Mouse (Mus musculus): ENCODE data around the gene Fam184a. TPM values are rescaled to one million over a fixed set of nuclear protein-coding genes. Genes with fewer than 3 reads are reported as not detected.

Gene Fam184a
- 10 to 100 TPM; 24.4 to 34.4 (median 26.4) TPM for total RNA-seq (2022)

DNA sequence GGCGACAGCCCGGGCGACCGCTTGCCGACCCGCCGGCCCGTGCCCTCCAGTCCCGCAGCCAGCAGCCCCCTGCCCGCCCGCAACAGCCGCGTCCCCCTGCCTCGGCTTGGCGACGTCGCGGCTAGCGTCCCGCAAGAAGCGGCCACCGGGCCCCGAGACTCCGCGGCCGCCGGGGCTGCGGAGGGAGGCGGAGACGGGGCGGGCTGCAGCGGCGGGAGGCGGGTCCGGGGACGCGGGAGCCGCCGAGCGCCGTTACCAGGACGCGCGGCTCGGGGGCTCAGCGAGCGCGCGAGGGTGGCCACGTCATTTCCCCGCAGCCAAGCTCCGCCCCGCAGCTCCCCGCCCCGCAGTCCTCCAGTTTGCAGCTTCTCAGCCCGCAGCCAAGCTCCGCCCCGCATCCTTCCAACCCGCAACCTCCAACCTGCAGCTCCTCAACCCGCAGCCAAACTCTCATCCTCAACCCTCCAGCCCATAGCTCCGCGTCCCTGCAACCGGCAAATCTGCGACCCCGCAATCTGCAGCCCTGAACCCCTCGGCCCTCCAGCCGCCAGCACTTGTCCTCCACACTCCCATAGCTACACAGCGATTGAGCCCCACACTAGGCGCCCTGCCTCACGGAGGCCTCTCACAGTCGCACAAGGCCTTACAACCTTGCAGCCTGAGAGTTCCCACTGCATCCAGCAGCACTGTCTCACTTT, at the start of gene Fam184a:
TSS of gene Fam184a (minus strand) at position 169 of the 698 bp plus-strand sequence.
- peak; percentile 81 to 87 for DNase-seq (ENCODE audit: low spot score in 2 of 2)

DNA sequence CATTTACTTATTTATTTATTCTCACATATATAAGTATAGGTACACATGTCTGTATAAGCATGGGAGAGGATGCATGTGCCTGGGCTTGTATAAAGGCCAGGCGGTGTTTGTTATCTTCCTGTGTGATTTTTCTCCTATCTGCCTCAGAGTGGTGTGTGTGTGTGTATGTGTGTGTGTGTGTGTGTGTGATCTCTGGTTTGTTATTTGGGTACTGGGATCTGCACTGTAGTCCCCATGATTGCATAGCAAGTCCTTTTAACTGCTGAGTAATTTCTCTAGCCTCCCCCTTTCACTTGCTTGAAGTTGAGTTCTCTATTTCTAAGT, 45.3 kb upstream of the Fam184a start:
- no peak for DNase-seq (ENCODE audit: low spot score in 2 of 2)

- DNase-seq (ENCODE audit: low spot score in 2 of 2), result peak in 1 of 2 experiments; percentile 24
Observed at GRCm38 (mm10) chr10:53795567-53796257, 44.8 kb upstream of the Fam184a start.

GRCm38 (mm10) chr10:53791281-53791680, 40.4 kb upstream of the Fam184a start:
- no peak for DNase-seq (ENCODE audit: low spot score in 2 of 2)

- no peak for DNase-seq (ENCODE audit: low spot score in 2 of 2)
Observed at GRCm38 (mm10) chr10:53776591-53776990, 25.7 kb upstream of the Fam184a start.

DNA sequence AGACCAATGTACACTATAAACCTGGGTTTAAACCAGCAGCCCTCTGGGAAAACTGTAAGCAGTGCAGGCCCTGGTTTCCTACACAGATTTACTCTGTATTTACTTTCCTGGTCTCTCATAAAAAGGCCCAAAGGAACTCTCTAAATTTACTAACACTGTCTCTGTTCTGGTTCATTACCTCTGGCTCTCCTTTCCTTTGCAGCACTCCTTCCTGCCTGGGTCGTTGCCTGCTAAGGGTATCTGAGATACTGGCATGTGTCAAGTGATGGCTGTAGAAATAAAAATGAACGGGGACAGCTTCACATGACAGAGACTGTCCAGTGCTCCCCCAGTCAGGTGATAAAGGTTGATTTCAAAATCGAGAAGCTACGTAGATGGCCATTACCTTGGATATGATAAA, 21.8 kb upstream of the Fam184a start:
- DNase-seq (ENCODE audit: low spot score in 2 of 2), result no peak

DNA sequence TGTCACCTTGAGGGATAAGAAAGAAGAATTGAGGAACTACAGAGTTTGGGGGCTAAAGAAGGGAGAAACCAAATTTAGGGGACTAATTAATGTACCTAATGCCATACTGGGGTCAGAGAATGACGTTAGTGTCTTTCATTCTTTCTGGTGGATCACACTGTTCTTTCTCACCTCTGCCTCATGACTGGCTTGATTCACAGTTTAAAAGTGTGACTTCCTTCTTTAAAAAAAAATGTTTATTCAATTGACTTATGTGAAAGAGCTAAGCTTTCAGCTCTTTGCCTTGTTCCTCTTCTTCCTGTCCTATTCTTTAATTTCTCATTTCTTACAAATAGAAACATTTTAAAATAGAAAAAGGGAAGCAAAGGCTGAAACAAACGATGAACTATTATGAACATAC, 20.6 kb upstream of the Fam184a start:
- DNase-seq (ENCODE audit: low spot score in 2 of 2), result no peak

- DNase-seq (ENCODE audit: low spot score in 2 of 2), result no peak
Observed at GRCm38 (mm10) chr10:53768745-53769144, 17.8 kb upstream of the Fam184a start.

DNA sequence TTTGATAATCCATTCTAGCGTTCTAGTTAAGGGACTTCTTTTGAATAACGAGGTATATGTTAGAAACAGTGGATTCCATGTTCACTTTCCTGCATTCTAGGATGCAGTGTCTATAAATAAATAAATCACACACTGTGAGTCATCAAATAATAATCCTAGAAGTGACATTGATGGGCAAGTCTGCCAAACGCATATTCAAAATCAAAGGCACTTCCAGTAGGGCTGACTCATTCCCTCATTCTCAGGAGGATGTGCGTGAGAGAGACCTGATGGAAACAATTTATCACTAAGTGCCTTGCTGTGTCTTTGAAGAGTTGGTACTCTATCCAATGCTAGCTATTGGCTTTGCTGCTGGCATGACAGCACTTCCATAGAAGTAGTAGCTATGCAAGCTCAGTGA, 14.5 kb upstream of the Fam184a start:
- DNase-seq (ENCODE audit: low spot score in 2 of 2), result no peak

- no peak for DNase-seq (ENCODE audit: low spot score in 2 of 2)
Observed at GRCm38 (mm10) chr10:53752723-53753122, 1.8 kb upstream of the Fam184a start.

DNA sequence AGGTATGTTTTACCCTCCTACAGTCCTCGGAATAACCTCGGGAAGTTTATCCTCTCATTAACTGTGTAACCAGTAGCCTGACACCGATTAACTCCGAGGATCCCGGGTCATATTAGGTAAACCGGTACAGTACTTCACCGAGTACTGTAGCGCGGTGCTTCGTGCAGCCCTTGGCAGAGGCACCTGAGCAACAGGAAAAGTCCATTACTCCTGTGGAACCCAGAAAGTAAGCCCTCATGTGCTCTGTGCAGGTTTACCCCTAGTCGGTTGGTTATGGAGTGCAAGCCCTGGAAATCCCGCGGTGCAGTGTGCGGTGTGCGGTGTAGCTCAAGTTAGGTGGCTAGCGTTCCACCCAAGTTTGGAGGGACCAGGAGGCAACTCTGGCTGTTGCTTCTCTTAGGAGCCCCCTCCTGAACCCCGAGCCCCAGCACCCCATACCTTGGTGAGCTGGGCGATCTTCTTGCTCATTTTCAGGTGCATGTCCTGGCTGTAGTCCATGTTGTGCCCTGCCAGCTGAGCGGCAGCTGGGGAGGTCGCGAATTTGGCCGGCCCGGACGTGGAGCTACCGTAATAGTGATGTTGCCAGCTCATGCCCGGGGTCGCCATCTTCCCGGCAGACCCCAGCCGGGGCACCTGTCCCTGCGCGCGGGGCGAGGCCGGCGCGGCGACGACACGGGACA, 508 bp downstream of the Fam184a start:
- peak in 1 of 2 experiments; percentile 19 for DNase-seq (ENCODE audit: low spot score in 2 of 2)

GRCm38 (mm10) chr10:53746039-53746438, 4.9 kb downstream of the Fam184a start:
- no peak for DNase-seq (ENCODE audit: low spot score in 2 of 2)

GRCm38 (mm10) chr10:53742961-53743360, 8.0 kb downstream of the Fam184a start:
- no peak for DNase-seq (ENCODE audit: low spot score in 2 of 2)

GRCm38 (mm10) chr10:53740014-53740413, 10.9 kb downstream of the Fam184a start:
- DNase-seq (ENCODE audit: low spot score in 2 of 2), result no peak

GRCm38 (mm10) chr10:53738842-53739241, 12.1 kb downstream of the Fam184a start:
- DNase-seq (ENCODE audit: low spot score in 2 of 2), result no peak

GRCm38 (mm10) chr10:53735201-53735865, 15.6 kb downstream of the Fam184a start:
- no peak for DNase-seq (ENCODE audit: low spot score in 2 of 2)

DNA sequence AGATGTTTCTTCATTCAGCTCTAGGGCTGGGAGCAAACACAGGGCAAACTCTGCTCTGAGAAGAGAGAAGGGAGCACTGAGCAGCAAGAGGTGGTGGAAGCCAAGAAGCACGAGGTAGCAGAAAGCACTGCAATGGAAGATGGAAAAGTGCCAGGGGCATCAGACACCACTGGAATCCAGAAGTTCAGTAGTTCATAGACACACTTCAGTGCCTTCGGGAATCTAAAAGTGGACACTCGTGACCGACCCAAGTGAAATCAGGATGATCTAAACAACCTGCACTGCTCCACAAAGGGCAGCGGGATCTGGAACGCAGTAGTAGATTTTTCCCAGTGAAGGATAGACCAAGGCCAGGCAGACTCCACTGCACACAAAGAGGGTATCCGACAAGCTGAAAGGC, 18.6 kb downstream of the Fam184a start:
- no peak for DNase-seq (ENCODE audit: low spot score in 2 of 2)

DNA sequence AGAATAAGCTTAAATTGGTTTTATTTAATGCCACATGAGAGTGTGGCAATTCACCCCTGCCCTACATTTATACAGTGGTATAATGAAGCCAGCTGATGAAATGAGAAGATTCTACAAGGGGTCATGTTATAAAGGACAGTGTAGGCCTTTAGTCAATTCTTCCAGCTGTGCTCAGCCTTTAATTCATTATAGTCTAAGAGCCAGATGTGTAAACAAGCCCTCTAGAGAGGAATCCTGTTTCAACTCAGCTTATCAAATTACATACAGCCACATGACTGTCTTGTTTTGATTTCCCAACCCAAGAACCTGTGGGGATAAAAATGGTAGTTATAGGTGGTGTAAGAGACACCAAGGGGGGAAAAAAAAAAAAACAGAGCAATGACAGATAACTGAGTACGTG, 22.0 kb downstream of the Fam184a start:
- DNase-seq (ENCODE audit: low spot score in 2 of 2), result no peak

- no peak for DNase-seq (ENCODE audit: low spot score in 2 of 2)
Observed at GRCm38 (mm10) chr10:53725301-53725700, 25.6 kb downstream of the Fam184a start.

GRCm38 (mm10) chr10:53704516-53704915, 46.4 kb downstream of the Fam184a start:
- no peak for DNase-seq (ENCODE audit: low spot score in 2 of 2)

DNA sequence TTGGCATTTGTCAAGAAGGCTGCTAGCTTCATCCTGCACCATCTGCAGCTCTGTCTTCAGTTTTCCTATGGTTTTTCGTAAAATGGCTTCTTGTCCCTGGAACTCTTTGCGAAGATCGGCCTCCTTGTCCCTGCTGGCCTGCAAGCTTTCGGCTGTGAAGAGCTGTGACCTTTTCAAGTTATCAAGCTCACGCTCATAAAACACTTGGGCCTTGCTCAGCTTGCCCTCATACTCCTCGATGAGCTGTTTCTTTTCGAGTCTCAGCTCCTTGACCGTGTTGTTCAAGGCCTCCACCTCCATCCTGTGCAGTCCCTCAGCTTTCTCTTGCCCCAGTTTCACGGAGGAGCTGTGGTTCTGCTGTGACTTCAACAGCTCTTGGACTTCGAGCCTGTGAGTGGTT, 52.4 kb downstream of the Fam184a start:
- DNase-seq (ENCODE audit: low spot score in 2 of 2), result no peak

DNA sequence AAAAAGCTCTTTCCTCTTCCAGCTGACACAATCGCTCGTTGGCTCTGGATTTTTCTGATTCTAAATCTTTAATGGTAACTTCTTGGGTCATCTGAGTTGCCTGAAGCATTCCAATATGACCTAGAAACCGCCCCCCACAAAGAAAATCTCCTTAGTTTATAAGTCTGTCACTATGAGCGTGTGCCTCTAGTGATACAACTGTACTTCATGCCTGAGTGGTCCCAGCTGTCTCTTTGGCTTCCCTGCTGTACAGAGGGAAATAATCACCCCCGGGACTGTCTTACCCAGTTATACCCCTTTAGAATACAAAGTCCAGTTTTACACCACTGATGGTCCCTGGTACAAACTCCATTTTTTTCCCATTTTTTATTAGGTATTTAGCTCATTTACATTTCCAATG, 56.2 kb downstream of the Fam184a start:
- no peak for DNase-seq (ENCODE audit: low spot score in 2 of 2)
